Mouse (Mus musculus) left cerebral cortex, postnatal 25 days (tissue): ENCODE measurements around the gene Ncln. TPM values are rescaled to one million over a fixed set of nuclear protein-coding genes. Genes with fewer than 3 reads are reported as not detected.

Experiments
- DNase-seq, 2 experiments: peaks; one replicate each; pipeline ENCODE4 v3.0.0; 2022; ENCODE audit warnings: low spot score in 2 of 2, mixed read lengths in 1 of 2
- intact Hi-C: fragments of 180-260 bp; cut with DNase I; formaldehyde crosslinking; loops from one replicate; pipeline ENCODE4 v1.15.1; 2025
- total RNA-seq, 2 experiments: library from RNA; stranded (reverse); gene quantifications; 2 replicates each; pipeline ENCODE4 v1.2.3; 2021

Ncln gene
- total RNA-seq, 2 experiments from 2014 or later = 76.4 to 77.0 TPM

DNA sequence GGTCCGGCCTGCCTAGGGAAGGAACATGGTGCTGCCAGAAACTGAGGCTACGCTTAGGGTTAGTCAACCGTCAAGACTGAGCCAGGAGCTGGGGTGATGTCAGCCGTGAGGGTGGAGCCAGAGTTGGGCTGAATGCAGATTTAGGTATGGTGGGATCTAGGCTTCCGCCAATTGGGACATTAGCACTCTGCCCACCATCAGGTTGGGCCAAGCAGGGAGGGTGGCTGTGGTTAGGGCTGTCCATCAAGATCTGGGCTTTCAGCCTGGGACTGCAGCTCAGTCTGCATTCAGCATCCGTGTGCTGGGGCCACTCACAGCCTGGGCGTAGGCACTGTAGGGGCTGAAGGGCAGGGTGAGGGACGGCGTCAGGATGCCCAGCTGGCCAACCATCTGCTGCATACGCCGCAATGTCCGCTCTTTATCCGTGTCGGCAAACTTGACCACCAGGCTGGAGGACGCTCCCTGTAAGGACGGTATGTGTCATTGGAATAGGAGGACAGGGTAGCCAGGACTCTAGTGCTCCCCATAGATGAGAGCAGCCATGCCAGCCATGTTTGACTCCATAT is 28.4 kb downstream of the Ncln start:
- intact Hi-C loops = loop anchor here (2.0 kb wide), 1 partner anchor 15 kb away; the partner anchor contains the start of gene Celf5
- DNase-seq = peak in 1 of 2 experiments; percentile 68

DNA sequence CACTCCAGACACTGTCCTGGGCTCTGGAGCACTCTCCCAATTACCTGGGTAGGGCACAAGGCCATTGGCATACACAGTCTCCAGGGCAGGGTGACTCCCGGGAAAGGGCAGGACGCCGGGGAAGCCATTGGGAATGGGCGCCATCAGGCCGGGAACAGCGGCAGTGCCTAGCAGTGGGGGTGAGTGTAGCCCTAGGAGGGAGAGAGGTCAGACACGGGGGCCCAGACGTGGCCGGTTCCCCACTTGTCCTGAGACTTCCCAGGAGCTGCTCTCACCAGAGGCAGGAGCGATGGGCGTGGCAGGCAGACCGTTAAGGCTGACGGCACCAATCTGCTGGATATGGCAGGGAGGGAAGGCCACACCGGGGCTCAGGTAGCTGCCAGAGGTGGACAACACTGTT is 29.3 kb downstream of the Ncln start:
- intact Hi-C loops = no loop called here
- no peak for DNase-seq

DNA sequence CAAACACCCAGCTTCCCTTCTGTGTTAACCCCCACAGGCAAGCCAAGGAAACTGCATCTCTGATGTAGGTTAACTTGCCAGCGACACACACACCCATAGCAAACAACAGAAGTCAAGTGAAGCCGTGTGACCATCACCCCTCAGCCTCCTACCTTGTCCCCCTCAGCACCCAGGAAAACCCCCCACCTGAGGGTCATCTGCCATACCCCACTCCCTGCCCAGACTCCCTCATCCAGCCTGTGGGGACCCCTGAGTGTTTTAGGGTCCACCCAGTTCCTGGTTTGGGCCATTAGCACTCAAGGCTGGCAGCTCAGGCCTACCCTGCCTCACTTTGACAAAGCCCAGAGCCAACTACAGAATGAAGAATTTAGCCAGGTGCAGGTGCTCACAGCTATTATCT is 30.1 kb downstream of the Ncln start:
- intact Hi-C loops = no loop called here
- no peak for DNase-seq

DNA sequence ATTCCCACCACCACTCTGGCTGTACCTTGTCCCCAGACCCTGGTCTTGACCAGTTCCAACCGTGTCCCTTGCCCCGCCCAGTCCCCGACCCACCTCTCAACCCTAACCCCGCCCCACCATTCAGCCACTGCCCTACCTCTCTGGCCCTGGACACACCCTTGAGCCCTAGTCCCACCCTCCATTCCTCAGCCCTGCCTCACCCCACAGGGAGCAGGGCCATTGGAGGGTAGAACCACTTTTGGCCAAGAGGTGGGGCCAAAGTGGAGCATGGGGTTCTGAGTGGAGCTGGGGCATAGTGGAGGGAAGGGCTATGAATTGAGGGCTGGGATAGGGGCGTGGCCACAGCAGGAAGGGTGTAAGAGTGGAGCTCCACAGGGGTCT is 30.9 kb downstream of the Ncln start:
- intact Hi-C loops = no loop called here
- DNase-seq = no peak

DNA sequence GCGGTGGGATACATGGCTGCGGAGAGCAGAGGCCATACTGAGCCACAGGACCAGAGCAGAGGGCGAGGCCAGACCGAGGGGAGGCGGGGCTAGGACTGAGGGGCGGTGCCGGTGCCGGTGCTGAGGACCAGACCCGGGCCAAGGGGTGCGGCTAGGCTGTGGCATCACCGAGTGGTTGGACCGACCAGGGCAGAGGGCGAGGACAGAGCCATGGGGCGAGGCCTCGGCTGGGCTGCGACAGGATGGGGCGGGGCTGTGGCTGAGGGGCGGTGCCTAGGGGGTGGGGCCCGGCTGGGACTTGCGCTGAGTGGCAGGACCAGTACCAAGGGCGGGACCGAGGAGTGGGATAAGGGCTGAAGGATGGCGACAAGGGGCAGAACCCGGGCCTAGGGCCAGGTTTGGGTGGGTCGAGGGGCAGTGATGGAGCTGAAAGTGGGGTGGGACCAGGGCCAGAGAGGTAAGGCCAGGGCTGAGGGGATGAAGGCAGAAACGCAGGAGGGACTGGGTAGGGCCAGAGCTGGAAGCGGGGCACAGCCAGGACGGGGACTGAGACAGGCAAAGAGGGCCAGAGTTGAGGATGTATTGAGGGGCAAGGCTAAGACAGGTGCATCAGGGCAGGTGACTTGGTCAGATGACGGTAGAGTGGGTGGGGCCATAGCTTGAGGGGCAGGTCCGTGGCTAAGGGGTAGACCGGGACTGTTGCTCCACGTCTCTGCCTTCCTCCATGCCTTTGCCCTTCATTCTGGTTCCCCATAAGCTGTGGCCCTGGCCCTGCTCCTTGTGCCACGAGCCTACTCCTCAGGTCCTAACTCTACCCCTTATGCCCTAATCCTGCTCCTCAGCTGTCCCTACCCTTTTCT is 31.6 kb downstream of the Ncln start:
- intact Hi-C loops = no loop called here
- no peak for DNase-seq

DNA sequence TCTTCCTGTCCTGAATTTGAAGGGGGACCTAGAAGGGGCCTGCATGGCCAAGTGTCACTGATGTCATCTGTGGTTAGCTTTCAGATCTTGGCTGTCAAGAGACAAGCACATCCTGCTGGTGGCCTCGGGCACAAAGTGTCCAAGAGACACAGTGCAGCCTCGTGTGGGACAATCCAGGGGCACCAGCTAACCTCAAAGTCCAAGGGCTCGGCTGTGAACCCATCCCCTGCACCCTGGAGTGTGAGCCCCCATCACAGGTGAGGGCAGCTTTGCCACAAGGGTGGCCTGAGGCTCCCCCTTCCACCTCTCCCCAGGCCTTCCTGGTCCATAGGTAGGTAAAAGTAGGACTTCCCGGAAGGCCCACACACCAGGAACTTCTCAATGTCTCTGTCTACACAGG is 32.7 kb downstream of the Ncln start:
- intact Hi-C loops = no loop called here
- no peak for DNase-seq

DNA sequence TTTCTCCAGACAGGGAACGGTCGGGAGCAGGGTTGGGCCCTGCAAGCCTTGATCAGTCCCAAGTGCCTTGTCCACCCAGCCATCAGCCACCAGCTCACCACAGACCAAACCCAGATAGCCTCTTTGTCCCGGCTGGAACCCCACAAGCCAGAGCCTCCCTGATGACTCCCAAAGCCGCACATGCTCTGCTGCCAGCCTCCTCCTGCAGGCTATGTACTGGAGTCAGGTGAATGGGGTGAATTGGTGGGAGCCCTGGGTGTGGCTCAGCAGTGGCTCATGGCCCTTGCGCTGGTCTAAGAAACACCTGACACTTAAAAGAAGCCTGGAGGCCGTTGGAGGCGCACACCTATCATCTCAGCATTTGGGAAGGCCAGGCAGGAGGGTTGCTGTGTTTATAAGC is 33.3 kb downstream of the Ncln start:
- intact Hi-C loops = no loop called here
- no peak for DNase-seq

DNA sequence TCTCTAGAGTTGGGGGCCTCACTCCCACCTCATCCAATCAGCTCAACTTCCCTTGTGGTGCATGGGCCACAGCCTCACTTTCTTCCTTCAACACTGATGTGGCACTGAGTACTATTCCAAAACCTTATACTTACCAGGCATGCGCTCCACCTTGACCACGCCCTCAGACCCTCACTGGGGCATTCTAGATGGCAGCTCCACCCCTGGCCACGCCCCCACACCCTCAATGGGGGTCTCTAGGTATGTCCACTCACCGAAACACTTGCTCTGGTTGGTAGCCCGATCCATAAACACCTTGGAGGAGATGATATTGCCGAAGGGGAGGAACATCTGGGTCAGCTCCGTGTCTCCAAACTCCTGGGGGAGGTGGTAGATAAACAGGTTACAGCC is 33.8 kb downstream of the Ncln start:
- no peak for DNase-seq
- intact Hi-C loops = no loop called here

DNA sequence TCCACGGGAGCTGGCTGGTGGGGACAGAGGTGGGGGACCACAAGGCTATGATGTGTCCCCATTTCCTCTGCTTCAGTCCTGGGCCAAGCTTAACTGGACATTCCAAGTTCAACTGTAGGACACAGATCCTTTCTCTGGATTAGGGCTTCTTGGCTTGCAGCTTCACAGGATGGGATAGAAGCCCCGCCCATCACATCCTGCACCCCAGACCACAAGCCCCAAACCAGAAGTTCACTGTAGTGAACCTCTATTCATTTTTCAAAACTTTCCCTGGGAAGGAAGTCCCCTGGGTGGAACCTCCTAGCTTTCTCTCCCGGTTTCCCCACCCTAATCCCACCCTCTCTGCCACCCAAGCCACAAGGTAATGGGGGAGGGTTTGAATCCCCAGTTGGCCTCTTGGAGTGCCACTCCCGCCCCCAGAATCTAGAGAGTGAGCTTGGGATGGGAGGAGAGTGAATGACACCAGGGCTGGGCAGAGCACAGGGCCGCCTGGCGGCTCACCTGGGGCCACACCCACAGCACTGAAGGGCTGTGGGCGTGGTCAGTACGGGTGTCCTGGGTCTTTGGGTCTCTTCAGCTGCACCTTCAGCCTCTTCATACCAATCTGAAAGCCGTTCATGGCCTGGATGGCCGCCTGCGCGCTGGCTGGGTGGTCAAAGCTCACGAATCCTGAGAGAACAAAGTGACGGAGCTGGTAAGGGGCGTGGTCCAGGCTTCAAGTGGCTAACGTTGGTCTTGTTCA is 34.3 kb downstream of the Ncln start:
- no peak for DNase-seq
- intact Hi-C loops = no loop called here

DNA sequence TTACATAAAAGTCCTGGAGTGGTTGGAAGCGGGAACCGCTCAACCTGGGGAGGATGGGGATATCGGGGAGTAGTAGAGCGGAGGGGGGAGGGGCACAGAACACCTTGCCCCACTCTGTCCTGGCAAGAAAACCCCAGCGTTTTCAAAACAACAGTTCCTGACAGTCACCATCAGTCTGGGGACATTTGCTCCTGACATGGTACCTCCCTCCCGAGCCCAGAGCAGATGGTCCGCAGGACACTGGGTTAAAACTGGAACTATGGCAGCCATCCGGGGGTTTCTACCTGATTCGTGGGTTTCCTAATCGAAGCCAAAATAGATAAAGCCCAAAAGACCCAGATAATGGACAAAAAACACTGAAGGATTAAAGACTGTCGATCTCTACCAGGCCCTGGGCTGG is 35.2 kb downstream of the Ncln start:
- intact Hi-C loops = no loop called here
- DNase-seq = no peak

DNA sequence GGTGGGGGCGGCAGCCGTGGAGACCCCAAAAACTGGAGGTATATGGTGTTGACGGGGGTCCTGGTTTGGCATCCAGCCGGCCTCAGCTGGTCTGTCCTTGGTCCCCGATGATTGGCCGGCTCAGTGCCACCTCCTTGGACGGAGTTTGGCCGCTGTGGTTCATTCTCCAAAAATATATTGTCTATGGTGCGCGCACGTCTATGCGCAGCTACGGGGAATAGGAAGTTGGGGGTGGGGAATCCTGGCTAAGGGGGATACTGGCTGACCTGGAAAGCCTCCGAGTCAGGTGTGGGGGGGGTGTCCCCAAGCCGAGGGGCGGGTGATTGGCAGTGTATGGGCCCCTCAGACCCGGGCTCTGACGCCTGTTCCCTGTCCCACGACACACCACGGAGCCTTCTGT is 35.7 kb downstream of the Ncln start:
- DNase-seq = no peak
- intact Hi-C loops = no loop called here

DNA sequence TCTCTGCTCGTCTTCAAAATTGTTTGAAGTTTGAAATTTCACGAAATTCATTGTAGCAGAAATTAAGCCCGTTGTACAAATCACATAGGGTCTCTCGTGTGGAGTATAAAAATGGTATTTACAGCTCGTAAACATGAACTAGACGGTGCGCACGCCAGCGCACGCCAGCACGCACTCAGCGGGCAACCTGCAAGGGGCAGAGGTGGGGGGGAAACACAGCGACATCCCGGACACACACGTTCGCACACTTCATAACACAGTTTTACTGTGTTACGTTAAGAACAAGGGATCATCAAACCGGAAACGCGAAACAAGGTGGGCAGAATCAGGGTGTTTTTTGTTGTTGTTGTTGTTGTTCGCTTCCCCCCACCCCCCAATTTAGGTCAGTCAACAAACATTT is 36.8 kb downstream of the Ncln start:
- intact Hi-C loops = loop anchor here (10.0 kb wide), 1 partner anchor 265 kb away; no protein-coding TSS in a partner anchor
- no peak for DNase-seq

DNA sequence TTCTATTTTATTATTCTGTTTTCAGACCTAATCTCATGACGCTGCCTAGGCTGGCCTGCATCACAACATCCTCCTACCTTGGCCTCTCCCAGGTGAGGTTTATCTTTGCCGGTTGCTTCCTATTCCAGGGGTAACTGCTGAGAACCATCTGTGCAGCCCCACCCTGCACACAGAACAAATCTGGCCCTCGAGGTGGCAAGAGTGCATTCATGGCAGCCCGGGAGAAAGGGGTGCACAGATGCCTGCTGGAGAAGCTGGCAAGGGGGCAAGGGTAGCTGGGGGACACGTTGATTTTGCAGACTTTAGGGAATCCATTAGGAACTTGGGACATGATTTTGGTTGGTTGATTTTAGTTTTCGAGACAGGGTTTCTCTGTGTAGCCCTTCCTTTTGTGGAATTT is 37.9 kb downstream of the Ncln start:
- DNase-seq = no peak
- intact Hi-C loops = loop anchor here (10.0 kb wide), 1 partner anchor 263 kb away; no protein-coding TSS in a partner anchor

DNA sequence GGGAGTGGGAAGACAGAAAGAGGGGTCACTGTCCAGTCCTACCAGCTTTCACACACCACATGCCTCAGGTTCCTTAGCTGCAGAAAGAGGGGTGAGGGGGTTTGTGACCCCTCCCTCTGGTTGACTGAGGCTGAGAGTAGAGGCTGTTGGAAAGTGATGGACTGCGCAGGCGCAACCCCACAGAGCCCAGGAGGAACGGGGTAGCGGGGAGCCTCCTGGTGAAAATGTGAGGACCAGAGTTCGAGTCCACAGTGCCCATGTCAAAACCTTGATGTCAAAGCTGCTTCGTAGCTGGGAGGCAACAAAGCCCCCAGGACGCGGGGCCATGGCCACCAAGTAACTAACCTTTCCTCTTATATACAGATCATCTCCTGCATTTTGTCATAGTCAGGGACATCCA is 38.6 kb downstream of the Ncln start:
- intact Hi-C loops = loop anchor here (10.0 kb wide), 1 partner anchor 263 kb away; no protein-coding TSS in a partner anchor
- DNase-seq = no peak

DNA sequence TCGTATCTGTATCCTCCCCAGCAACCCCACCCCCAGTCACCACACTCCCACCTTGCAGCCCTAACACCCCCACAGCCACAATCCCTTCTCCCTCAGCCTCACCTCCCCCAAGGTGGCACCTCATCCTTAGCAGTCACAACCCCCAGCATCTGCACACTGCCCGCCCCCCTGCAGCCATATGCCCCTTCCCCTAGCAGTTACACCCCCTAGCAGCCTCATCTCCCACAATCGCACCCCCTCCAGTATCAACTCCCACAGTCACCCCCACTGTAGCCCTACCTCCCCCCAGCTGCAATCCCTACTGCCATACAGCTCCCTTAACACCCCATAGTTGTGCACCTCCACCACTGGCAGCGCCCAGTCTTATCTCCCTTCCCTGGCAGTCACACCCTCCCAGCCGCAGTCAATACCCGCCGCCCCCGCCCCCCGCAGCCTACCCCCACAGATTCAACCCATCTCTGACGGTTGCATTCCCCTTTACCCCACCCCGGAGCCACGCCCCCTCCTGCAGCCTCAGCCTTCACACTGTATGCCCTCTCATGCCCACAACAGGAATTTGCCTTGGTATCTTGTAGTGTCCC is 39.1 kb downstream of the Ncln start:
- DNase-seq = no peak

DNA sequence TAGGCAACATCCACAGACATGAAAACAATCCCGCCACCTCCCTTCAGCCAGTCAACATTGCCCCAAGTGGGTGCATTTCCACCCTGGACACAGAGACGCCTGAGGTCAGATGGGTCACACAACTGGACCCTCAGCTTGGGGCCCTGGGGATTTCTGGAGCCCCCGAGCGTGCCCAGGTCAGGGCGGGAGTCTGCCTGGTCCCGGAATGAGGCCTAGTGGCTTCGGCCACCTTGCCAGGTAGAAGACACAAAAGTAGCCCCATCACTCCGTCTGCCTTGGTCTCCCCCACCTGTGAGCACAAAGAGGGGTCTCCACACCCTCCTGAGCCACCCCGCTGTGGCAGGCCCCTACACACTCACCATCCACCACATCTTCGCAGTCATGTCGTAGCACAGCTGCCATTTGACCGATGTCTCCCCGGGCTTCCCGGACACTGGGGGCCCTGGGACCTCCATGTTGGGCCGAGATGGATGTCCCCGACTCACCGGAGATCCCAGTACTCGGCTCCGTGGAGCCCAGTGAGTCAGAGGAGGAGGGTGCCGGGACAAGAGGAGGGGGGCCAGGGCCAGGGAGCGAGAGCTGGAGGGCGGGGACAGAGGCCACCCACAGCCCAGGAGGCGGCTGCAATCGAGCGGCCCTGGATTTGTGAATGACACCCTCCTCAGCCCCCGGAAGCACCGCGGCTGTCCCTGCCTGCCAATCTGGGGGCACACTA is 40.9 kb downstream of the Ncln start, which contains the start of gene Nfic:
Gene Nfic (minus strand): TSS at position 455 of the 715 bp plus-strand sequence.
- DNase-seq = no peak
- intact Hi-C loops = loop anchor here (10.0 kb wide), 1 partner anchor 261 kb away; no protein-coding TSS in a partner anchor

More for the DNA sequence above, 39.1 kb downstream of the Ncln start:
- intact Hi-C loops = loop anchor here (10.0 kb wide), 1 partner anchor 262 kb away; no protein-coding TSS in a partner anchor

DNA sequence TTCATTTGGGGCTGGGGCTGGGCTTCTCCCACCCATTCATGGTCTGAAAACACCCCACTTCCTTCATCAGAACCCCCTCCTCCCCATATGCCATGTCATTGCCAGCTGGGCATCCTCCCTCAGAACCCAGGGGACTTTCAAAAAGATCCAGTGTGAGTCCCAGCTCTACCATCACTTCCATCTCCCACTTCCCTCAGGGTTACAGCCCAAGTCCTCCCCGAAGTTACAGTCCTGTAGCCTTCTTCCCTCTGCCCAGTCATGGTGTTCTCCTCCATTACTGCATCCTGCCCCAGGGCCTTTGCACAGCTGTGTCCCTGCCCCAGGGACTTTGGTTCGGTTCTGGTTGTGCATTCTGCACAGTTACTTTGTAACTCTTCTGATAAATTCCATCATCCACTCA is 42.1 kb downstream of the Ncln start:
- intact Hi-C loops = loop anchor here (10.0 kb wide), 1 partner anchor 259 kb away; no protein-coding TSS in a partner anchor
- no peak for DNase-seq

DNA sequence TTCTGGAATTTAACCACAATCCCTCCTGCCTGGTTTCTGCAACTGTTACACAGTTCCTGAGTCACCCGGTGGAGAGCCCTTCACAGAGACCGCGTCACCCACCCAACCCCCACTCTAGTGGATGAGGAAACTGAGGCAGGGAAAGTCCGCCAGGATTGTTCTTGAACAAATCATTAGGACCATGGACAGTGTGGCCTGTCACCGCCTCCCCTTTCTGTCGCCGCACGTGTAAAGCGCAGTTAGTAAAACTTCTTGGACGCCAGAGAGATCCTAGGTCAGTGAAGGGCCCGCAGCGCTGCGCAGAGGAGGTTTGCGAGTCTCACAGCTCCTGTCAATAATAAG is 43.3 kb downstream of the Ncln start:
- intact Hi-C loops = loop anchor here (10.0 kb wide), 1 partner anchor 258 kb away; no protein-coding TSS in a partner anchor
- DNase-seq = no peak

DNA sequence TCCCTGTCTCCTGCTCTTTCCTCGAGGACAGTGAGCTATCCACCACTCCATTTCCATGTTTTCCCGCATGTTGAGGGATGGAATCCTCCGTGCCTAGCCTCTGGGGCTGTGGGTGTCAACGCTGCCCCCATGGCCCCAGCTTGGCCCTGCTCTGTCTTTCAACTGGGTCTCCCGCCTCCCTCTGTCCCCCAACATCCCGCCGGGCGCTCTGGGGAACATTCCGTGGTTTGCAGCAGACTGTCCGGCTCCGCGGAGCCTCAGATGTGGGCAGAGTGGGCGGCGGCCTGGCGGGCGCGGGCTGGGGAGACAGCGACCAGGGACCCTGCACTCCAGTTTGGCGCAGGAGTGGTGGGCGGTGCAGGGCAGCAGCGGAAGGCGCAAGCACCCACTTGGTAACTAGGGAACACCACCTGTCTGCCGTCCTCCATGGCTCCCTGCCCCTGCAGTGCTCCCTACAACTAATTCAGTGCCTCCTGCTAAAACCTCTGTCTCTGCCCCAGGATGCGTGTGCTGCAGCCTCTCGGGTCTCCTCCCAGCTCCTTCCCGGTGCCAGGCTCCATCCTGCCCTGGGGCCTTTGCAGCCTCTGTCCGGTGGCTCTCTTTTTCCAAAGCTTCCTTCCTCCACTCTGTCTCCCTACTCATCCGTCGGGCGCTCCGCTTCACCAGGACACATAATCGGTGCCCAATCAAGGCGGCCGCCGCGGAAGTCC is 43.8 kb downstream of the Ncln start:
- intact Hi-C loops = loop anchor here (10.0 kb wide), 1 partner anchor 258 kb away; no protein-coding TSS in a partner anchor
- DNase-seq = no peak
